Mouse (Mus musculus): ENCODE measurements around the gene Alyref. TPM values are rescaled to one million over a fixed set of nuclear protein-coding genes. Genes with fewer than 3 reads are reported as not detected.

Gene Alyref
- polyA plus RNA-seq, 1 experiment from 2014 or later = 253 TPM

DNA sequence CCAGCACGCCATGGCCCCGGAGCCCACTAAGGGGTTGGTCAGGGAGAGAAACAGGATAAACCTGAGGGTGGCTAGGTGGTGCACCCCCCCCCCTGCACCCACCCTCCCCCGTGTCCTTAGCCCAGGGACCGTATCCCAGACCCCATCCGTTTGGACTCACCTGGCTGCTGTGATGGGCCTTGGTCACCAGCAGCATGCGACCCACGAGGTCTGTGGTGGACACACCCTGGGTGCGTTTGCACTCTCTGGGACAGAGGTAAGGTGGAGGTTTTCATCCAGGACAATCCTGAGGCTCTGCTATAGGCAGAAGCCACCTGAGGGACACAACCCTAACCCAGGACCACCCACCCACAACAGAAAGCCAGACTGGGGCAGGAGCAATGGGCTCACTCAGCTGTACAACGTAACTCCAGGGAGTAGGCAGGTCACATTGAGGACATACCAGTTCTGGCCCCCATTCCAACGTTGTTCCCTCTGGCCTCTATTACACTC, 15.4 kb upstream of the Alyref start:
- Histone ChIP-seq H3K4me3 (no peak overlapping the region), H3K27me3 (replicated peaks) (0 out of 2 replicates have a peak, but pooled peaks cover 8% of the 10 kb centered on the region), H3K9ac (no peak overlapping the region), H3K27ac (replicated peaks) (no peak overlapping the region), H3K36me3 (peaks cover 65% of the 10 kb centered on the region), H3K4me2 (no peak overlapping the region), H3K4me1 (peaks cover 35% of the 10 kb centered on the region), H3K9me3 (no peaks in the 10 kb centered on the region)
- ATAC-seq (ENCODE audit: extremely low read depth, insufficient number of reproducible peaks, low FRiP score, low TSS enrichment) = no peak
- WGBS = 89% methylated on average over 10 of the region's 10 CpGs

- no peak for ATAC-seq (ENCODE audit: extremely low read depth, insufficient number of reproducible peaks, low FRiP score, low TSS enrichment)
- Histone ChIP-seq H3K9ac (no peak overlapping the region), H3K27me3 (replicated peaks) (0 out of 2 replicates have a peak, but pooled peaks cover 12% of the 10 kb centered on the region), H3K9me3 (no peaks in the 10 kb centered on the region), H3K4me1 (peaks cover 39% of the 10 kb centered on the region), H3K36me3 (peaks cover 60% of the 10 kb centered on the region), H3K4me3 (no peak overlapping the region), H3K4me2 (no peak overlapping the region), H3K27ac (replicated peaks) (no peak overlapping the region)
- WGBS = 40% methylated on average over 6 of the region's 6 CpGs
Observed at GRCm38 (mm10) chr11:120612763-120613162, 14.6 kb upstream of the Alyref start.

DNA sequence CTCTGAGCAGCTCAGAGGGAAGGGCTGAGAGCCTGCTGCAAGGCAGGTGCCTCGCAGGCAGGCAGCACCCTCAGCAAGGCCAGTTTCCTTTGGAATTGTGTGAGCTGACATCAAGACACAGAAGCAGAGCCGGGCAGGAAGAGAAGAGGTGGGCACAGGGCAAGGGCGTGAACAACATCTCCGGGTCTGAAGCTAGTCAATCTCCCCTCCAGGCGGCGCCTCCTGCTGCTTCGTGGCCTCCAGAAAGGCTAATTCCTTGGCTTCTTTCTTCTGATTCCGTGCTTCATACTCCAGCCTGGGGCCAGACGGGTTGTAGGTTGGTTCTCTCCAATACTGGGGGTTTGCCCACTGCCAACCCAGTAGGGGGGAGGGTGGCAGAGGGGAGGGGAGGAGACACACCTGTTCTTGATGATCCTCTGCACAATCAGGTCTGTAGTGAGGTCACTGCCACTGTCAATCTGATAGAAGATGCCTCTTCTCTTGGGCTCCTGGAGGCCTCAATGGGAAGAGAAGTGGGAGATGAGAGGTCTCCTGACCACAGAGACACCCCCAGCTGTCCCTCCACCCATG, 12.4 kb upstream of the Alyref start:
- H3K4me3 ChIP-seq = no peak overlapping the region
- H3K9ac ChIP-seq = no peak overlapping the region
- 75% methylated on average over 9 of the region's 9 CpGs for WGBS
- peaks cover 39% of the 10 kb centered on the region for H3K4me1 ChIP-seq
- no peak overlapping the region for H3K4me2 ChIP-seq
- no peaks in the 10 kb centered on the region for H3K9me3 ChIP-seq
- H3K27ac ChIP-seq (replicated peaks) = no peak overlapping the region
- no peak for ATAC-seq (ENCODE audit: extremely low read depth, insufficient number of reproducible peaks, low FRiP score, low TSS enrichment)
- H3K27me3 ChIP-seq (replicated peaks) = 0 out of 2 replicates have a peak, but pooled peaks cover 12% of the 10 kb centered on the region
- H3K36me3 ChIP-seq = peaks cover 71% of the 10 kb centered on the region

GRCm38 (mm10) chr11:120609250-120609649, 11.1 kb upstream of the Alyref start:
- H3K4me1 ChIP-seq = peaks cover 39% of the 10 kb centered on the region
- 26% methylated on average over 8 of the region's 8 CpGs for WGBS
- H3K9ac ChIP-seq = peak overlapping the region; percentile 84
- peak; percentile 52; the same call in 1 of the 2 replicates for ATAC-seq (ENCODE audit: extremely low read depth, insufficient number of reproducible peaks, low FRiP score, low TSS enrichment)
- peak overlapping the region; percentile 80 for H3K4me2 ChIP-seq
- peak overlapping the region; percentile 66 for H3K27ac ChIP-seq (replicated peaks)
- H3K36me3 ChIP-seq = peaks cover 75% of the 10 kb centered on the region
- no peaks in the 10 kb centered on the region for H3K9me3 ChIP-seq
- 0 out of 2 replicates have a peak, but pooled peaks cover 12% of the 10 kb centered on the region for H3K27me3 ChIP-seq (replicated peaks)
- H3K4me3 ChIP-seq = peak overlapping the region; percentile 48

- Histone ChIP-seq H3K4me1 (peaks cover 39% of the 10 kb centered on the region), H3K4me2 (peak within 1 kb of the TSS; percentile 80), H3K4me3 (peak within 1 kb of the TSS; percentile 48), H3K27me3 (replicated peaks) (0 out of 2 replicates have a peak, but pooled peaks cover 12% of the 10 kb centered on the region), H3K9ac (peak within 1 kb of the TSS; percentile 84), H3K36me3 (peaks cover 75% of the 10 kb centered on the region), H3K27ac (replicated peaks) (peak within 1 kb of the TSS; percentile 66), H3K9me3 (no peaks in the 10 kb centered on the region)
- 6% methylated on average over 45 of the region's 45 CpGs for WGBS
- ATAC-seq (ENCODE audit: extremely low read depth, insufficient number of reproducible peaks, low FRiP score, low TSS enrichment) = no peak
Observed at GRCm38 (mm10) chr11:120608241-120609034, 10.3 kb upstream of the Alyref start, which contains the start of gene Npb. Gene Npb, plus strand, starts transcription at chr11:120608477.

- H3K27ac ChIP-seq (replicated peaks) = peak overlapping the region; percentile 12; the same call in 1 of the 2 replicates
- H3K27me3 ChIP-seq (replicated peaks) = 0 out of 2 replicates have a peak, but pooled peaks cover 12% of the 10 kb centered on the region
- H3K4me3 ChIP-seq = no peak overlapping the region
- no peak overlapping the region for H3K9ac ChIP-seq
- peaks cover 75% of the 10 kb centered on the region for H3K36me3 ChIP-seq
- 71% methylated on average over 4 of the region's 4 CpGs for WGBS
- H3K9me3 ChIP-seq = no peaks in the 10 kb centered on the region
- H3K4me1 ChIP-seq = peaks cover 39% of the 10 kb centered on the region
- H3K4me2 ChIP-seq = no peak overlapping the region
- ATAC-seq (ENCODE audit: extremely low read depth, insufficient number of reproducible peaks, low FRiP score, low TSS enrichment) = no peak
Observed at GRCm38 (mm10) chr11:120606764-120607163, 8.6 kb upstream of the Alyref start.

DNA sequence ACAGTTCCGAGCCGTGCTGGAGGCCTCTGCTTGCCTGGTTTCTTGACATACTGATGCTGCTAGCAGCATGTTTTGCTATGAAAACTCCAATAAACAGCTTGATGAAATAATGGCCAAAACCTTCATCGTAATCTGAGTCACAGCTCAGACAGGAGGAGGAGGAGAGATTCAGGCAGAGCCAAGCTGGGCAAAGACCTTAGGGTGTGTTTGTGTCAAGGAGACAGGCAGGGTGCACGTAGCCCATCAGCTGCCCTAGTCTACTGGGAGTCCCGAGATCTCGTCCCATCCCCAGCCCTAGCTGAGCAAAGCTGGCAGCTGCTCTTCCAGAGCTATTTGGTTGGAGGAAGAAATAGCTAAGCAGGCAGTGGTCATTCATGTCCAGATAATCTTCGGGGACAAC, 7.5 kb upstream of the Alyref start:
- Histone ChIP-seq H3K4me2 (no peak overlapping the region), H3K27ac (replicated peaks) (no peak overlapping the region)
- WGBS = 88% methylated on average over 7 of the region's 7 CpGs

DNA sequence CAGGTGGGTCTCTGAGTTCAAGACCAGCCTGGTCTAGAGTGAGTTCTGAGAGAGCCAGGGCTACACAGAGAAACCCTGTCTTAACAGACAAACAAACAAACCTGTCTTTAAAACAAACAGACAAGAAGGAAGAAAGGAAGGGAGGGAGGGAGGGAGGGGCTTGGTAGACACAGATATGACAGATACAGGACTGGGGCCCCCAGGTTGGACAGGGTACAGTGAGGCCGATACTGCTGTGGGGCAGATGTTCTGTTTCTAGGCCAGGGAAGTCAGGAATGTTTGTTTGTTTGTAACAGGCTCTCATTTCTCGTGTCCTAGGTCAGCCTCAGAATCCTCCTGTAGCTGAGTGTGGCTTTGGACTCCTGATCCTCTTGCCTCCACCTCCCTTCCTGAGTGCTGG, 5.4 kb upstream of the Alyref start:
- 67% methylated on average over 2 of the region's 2 CpGs for WGBS

More for the DNA sequence above, 7.5 kb upstream of the Alyref start:
- Histone ChIP-seq H3K9me3 (no peaks in the 10 kb centered on the region), H3K36me3 (peaks cover 75% of the 10 kb centered on the region), H3K4me3 (no peak overlapping the region), H3K4me1 (peaks cover 39% of the 10 kb centered on the region), H3K27me3 (replicated peaks) (0 out of 2 replicates have a peak, but pooled peaks cover 12% of the 10 kb centered on the region), H3K9ac (peak overlapping the region; percentile 2; the same call in 1 of the 2 replicates)
- ATAC-seq (ENCODE audit: extremely low read depth, insufficient number of reproducible peaks, low FRiP score, low TSS enrichment) = no peak

DNA sequence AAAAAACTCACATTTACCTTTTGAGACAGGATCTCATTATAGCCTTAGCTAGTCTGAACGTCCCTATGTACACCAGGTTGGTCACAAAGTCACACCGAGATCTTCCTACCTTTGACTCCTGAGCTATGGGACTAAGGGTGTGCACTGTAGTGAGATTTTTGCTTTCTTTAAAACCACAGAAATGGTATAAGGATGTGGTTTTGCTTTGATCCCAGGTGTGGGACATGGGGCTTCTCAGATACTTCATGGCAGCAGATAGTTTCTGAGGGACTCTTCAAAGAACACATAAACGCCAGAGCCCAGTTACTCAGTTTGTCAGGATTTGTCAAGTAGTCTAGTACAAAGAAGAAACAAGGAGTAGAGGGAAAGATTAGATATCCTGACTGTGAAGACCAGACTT, 2.6 kb upstream of the Alyref start:
- 88% methylated on average over 3 of the region's 3 CpGs for WGBS
- peaks cover 76% of the 10 kb centered on the region for H3K36me3 ChIP-seq

More for the DNA sequence above, 5.4 kb upstream of the Alyref start:
- Histone ChIP-seq H3K36me3 (peaks cover 75% of the 10 kb centered on the region), H3K27ac (replicated peaks) (no peak overlapping the region), H3K9me3 (no peaks in the 10 kb centered on the region), H3K4me2 (no peak overlapping the region), H3K4me3 (no peak overlapping the region), H3K9ac (no peak overlapping the region), H3K27me3 (replicated peaks) (0 out of 2 replicates have a peak, but pooled peaks cover 4% of the 10 kb centered on the region), H3K4me1 (peaks cover 40% of the 10 kb centered on the region)
- no peak for ATAC-seq (ENCODE audit: extremely low read depth, insufficient number of reproducible peaks, low FRiP score, low TSS enrichment)

GRCm38 (mm10) chr11:120598990-120599549, 905 bp upstream of the Alyref start:
- Histone ChIP-seq H3K9me3 (no peaks in the 10 kb centered on the region), H3K4me3 (peak overlapping the region; percentile 99), H3K36me3 (peaks cover 76% of the 10 kb centered on the region), H3K4me2 (peak overlapping the region; percentile 85), H3K27me3 (replicated peaks) (no peaks in the 10 kb centered on the region), H3K4me1 (peaks cover 32% of the 10 kb centered on the region), H3K27ac (replicated peaks) (peak overlapping the region; percentile 93), H3K9ac (peak overlapping the region; percentile 87)
- no peak for ATAC-seq (ENCODE audit: extremely low read depth, insufficient number of reproducible peaks, low FRiP score, low TSS enrichment)
- 46% methylated on average over 17 of the region's 17 CpGs for WGBS

More for the DNA sequence above, 2.6 kb upstream of the Alyref start:
- H3K9me3 ChIP-seq = no peaks in the 10 kb centered on the region
- H3K9ac ChIP-seq = no peak overlapping the region
- no peaks in the 10 kb centered on the region for H3K27me3 ChIP-seq (replicated peaks)
- ATAC-seq (ENCODE audit: extremely low read depth, insufficient number of reproducible peaks, low FRiP score, low TSS enrichment) = no peak
- H3K27ac ChIP-seq (replicated peaks) = no peak overlapping the region
- H3K4me1 ChIP-seq = peaks cover 32% of the 10 kb centered on the region
- H3K4me2 ChIP-seq = no peak overlapping the region
- no peak overlapping the region for H3K4me3 ChIP-seq
